Mouse (Mus musculus) lung, postnatal 14 days (tissue): ENCODE measurements around the gene Ppp1r1b.
"Not testable (repeated sequence)": the region's sequence is repeated elsewhere in the genome, so short reads cannot be mapped to it uniquely, and the experiment has no call there.

ENCODE experiments used
- DNase-seq: peaks from one replicate; pipeline ENCODE4 v3.0.0; 2021

Gene Ppp1r1b

DNA sequence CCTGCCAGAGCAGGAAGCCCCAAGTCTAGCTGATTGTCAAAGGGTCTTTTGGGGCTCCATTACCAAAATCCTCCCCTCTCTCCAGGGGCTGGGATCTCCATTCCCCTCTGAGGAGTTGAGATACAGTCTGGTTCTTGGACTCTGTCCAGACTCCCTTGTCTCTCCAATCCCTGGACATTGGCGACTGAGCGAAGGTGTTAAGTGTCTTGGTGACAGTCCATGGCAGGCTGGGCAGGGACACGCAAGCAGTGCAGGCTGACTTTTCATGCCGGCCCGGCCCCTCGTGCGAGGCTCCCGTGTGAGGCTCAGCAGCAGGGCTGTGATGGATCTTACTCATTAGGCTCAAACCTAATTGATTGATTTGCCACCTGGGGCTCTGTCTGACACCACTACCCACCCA, 26.1 kb downstream of the Ppp1r1b start:
- DNase-seq = no peak

DNA sequence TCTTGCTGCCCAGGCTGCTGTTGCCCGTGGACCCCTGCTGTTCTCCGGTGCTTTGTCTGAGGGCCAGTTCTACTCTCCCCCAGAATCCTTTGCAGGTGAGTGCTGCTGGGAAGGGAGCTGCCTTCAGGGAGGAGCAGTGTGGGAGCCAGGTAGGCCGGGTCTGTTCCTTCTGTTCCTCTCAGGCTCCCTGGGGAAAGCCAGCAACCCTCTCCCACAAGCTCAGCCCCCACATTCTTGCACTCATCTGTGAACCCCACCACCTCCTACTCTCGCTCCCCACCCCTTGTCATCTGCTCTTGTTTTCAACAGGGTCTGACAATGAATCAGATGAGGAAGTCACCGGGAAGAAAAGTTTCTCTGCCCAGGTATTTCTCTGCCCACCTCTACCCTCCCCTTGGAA, 28.6 kb downstream of the Ppp1r1b start:
- DNase-seq = no peak

DNA sequence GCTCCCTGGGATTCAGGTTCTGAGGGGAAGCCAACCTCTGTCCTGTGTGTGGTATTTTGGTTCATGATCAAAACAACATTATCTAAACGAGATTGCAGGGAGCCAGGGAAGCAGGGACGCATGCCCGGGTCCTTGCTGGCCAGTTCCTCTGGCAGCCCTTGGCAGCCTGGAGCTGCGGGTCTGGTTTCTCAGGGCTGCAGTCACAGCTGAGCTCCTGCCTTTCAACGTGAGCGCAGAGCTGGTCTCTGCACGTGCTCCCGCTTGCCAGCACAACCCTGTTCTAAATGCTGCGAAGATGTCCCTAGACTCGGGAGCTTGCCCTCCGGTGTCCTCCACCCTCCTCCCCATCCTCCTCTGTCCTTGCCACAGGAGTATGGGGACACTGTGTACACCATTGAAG, 29.6 kb downstream of the Ppp1r1b start:
- no peak for DNase-seq

DNA sequence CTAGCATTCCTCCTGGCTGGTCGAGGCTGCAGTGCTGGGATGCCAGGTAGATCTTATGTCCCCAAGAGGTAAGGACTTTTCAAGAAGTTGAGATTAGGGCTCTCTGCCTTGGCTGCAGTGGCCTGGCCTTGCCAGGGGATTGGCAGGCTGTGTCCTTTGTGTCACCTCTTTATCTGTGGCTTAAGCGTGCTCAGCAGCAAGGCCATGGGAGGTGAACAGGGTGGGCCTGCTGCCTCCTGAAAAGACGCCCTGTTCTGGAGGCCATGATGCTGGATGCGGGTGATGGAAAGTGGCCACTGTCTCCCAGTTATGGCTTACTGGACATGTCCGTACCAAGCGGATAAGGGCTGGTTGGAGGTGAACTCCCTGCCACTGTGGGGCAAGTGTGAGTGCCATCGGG, 31.2 kb downstream of the Ppp1r1b start:
- no peak for DNase-seq

DNA sequence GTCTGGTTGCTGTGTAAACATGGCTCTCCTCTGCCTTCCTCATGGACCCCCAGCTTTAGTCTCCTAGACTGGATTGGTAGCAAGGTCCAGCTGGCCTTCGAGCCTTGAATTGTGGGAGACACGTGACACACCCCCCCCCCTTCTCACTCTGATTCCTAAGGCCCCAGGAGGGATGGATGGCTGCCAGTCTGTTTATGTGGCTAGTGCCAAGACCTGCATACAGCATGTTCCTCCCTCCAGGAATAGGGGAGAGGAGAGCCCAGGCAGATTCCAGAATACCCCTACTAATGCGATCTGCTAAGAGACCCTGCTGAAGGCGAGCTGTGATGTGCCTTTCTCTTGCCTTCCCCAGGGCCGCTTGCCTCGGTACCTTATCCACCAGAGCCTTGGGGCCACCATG, 31.9 kb downstream of the Ppp1r1b start:
- DNase-seq = no peak

DNA sequence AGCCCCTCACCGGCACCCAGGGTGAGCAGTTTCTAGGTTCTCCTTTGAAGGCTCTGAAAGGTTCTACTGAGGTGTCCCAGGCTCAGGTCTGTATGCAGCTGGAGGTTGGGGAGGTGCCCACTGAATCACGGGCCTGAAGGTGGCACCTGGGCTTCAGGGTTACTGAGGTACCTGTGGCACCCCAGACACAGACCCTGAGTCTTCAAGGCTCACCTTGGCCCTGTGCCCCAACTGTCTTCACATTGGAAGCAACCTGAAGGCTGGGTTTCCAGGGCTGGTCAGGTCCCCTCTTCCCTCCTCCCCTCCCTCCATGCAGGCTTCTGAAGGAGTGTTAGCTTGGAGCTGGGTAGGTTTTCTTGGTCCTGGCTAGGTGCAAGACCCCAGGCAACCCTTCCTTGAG, 33.4 kb downstream of the Ppp1r1b start:
- no peak for DNase-seq

DNA sequence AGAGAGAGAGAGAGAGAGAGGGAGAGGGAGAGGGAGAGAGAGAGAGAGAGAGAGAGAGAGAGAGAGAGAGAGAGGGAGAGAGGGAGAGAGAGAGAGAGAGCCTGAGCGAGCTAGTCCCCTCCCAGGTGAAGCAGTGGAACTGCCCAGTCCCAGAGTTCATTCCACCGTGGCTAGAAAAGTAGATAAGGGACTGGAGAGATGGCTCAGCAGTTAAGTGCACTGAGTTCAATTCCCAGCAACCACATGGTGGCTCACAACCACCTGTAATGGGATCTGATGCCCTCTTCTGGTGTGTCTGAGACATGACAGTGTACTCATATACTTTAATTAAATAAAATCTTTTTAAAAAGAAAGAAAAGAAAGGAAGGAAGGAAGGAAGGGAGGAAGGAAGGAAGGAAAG, 34.2 kb downstream of the Ppp1r1b start:
- not testable (repeated sequence) for DNase-seq

DNA sequence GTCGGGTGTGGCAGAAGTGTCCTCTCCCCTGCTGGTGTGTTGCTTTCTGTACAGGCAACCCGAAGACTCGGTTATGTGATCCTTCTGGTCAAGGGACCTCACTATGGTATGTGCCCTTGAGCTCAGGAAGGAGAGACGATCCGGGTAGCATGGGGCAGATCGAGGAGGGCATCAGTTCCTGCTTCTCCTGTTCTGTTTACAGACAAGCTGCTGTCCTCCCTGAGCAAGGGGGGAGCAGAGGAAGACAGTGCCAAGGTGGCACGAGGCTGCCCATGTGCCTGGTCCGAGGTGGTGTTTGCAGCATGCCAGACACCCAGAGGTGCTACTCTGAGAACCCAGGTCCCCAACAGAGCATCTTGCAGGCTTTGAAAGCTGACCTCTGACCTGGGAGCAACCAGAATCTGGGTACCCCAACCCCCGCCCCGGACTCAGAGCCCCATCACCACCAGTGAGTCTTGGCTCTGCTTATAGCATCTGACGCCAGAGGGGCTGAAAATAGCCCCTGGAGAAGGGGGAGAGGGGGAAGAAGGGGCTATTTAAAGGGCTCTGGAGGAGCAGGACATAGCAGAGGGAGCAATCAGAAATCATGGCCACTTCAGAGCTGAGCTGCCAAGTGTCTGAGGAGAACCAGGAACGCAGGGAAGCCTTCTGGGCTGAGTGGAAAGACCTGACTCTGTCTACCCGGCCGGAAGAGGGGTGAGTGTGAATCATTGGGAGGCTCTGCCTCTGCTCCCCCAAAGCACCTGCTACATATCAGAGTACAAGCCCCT, 35.2 kb downstream of the Ppp1r1b start, which contains the start of gene Tcap:
Gene Tcap (plus strand): TSS at position 551 of the 770 bp plus-strand sequence.
- no peak for DNase-seq

DNA sequence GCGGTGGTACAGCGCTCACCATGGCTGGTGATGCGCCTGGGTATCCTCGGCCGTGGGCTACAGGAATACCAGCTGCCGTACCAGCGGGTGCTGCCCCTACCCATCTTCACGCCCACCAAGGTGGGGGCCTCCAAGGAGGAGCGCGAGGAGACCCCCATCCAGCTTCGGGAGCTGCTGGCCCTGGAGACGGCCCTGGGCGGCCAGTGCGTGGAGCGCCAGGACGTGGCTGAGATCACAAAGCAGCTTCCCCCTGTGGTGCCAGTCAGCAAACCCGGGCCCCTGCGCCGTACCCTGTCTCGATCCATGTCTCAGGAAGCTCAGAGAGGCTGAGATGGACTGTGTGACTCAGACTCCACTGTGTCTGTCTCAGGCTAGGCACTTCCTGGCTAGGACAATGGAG, 36.0 kb downstream of the Ppp1r1b start:
- DNase-seq = no peak

DNA sequence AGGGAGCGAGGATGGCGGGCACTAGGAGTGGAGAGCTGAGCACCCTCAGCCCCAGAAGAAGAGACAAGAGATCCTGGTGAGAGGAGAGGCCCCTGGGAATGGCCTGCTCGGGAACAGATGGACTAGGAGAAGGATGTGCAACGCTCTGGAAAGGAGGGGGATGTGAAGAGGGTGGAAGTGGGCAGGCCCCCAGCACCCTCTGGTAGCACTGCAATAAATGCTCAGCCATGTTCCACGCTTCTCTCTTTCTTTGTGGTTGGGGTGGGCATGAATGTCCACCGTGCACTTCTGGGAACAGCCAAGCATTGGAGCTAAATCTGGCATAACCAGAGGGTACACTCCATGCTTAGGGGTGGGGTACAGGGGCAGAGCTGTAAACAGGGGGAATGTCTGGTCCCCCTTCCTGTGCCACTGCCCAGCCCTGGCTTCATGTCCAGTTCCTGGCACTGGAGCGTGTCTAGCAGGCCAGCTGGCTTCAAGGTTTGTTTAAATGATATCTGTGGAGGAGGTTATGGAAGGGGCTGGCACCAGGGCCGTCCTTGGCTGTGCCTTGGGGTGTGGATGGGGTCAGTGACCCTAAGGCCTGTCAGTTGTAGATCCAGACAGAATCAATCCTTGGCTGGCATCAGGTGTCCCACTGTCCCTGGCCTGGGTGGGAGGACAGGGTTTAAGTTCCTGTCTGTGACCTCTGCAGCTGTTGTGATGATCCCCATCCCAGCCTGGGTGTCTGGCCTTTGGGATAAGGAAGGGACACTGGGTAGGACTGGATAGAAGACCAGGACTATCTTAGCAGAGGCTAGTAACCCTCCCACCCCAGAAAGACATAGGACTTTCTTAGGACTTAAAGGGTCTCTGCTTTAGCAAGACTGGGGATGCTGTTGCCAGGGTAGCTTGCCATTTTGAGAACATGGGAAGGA, 36.8 kb downstream of the Ppp1r1b start:
- no peak for DNase-seq

DNA sequence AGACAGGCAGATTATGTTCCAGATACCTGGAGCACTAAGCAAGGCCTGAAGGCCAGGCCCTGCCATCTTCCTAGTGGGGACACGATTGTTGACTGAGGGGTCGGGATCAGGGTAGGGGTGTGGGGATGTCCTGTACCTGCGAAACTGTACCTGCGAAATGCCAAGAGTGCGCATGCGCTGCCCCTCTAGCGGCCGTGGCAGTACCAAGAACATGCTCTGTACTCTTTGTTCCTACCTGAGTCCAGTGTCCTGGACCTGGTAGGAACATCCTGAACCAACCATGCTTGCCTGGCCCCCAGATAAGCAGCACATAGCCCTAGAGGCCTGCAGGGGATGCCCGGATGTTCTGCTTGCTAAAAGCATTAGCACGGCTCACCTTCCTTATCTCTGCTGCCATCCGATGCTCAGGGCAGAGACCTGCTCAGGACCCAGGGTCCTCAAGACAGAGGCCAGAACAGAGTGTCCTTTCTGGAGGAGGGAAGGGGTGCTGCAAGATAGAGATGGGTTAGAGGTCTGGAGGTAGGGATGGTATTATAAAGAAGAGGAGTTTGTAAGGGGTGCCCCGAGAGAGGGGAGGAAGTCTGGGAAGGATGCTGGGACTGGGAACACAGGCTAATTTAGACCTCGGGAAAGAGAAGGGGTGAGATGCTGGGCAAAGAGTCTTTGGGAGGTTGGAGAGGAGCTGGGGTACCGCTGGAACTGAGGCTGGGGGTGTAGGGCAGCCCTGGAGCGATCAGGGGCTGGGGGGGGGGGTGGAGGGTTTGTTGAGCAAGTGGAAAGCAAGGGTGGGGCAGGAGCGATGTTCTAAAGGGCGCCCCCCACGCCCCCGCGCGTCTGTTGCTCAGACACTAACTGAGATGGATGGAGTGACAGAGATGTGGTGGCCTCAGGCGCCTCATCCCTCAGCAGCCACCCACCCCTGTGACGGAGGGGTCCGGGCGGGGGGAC, 37.7 kb downstream of the Ppp1r1b start, which contains the start of gene Pnmt:
Gene Pnmt (plus strand): TSS at position 813 of the 948 bp plus-strand sequence.
- no peak for DNase-seq

DNA sequence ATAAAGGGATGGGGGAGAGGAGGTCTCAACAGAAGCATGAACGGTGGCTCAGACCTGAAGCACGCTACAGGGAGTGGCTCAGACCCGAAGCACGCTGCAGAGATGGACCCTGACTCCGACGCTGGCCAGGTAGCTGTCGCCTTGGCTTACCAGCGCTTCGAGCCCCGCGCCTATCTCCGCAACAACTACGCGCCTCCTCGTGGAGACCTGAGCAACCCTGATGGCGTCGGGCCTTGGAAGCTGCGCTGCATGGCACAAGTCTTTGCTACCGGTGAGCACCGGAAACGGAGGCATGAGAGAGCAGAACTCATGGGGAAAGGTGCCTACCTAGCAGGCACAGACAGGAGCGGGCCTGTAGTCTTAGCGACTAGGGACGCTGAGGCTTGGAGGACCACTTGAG, 38.4 kb downstream of the Ppp1r1b start:
- no peak for DNase-seq

DNA sequence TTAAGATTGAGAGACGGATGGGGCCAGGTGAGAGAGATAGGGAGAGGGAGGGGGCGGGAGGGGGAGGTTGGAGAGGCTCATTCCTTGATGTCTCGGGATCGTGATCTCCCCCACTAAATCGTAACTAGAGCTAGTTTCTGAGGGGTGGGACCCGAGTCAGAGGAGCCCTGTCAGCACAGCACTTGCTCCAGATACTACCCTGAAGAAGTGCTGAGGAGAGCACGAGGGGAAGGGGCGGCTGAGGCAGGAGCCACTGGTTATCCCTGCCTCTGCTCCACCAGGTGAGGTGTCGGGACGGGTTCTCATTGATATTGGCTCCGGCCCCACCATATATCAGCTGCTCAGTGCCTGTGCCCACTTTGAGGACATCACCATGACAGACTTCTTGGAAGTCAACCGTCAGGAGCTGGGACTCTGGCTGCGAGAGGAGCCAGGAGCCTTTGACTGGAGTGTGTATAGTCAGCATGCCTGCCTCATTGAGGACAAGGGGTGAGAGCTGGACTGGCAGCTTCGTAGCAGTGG, 38.9 kb downstream of the Ppp1r1b start:
- DNase-seq = no peak

DNA sequence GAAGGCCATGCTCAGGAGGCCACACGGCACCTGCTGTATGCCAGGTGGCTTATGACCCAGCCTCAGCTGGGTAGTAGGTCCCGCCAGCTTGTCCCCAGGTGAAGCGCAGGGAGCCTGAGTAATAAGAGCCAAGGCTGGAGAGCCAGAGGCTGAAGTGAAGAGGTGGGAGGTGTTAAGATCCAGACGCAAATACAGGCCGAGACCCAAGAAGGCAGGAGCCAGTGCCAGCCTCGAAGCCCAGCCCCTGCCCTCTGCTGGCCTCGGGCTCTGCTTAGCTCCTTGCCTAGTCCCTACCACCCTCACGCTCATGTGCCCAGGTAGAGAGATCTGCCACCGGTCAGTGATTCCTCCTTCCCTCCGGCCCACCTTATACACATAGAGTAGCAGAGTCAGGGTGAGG, 40.1 kb downstream of the Ppp1r1b start:
- DNase-seq = no peak

DNA sequence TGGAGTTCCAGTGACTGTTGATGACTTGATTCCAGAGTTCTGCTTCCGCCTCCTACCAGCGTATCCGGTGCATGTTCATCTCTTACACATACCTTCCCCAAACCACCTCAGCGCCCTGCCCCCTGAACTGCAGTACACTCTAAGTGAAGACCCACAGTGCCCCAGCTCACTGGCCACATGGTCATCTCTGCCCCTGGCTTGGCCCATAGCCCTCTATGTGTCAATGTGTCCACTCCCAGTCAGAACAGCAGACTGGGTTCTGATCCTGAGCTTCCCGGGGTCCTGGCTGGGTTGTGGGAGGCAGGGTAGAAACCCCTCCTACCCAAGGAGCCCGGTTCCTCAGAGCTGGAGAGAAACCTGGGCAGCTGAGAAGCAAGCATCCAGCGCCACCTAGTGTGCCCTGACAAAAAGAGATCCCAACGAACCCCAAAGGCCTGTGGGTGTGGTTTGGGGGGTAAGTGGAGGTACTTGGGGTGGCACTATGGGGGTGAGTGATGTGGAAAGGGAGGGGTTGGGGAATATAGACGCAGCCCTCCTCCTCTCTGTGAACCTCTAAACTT, 41.1 kb downstream of the Ppp1r1b start:
- DNase-seq = peak; percentile 71

DNA sequence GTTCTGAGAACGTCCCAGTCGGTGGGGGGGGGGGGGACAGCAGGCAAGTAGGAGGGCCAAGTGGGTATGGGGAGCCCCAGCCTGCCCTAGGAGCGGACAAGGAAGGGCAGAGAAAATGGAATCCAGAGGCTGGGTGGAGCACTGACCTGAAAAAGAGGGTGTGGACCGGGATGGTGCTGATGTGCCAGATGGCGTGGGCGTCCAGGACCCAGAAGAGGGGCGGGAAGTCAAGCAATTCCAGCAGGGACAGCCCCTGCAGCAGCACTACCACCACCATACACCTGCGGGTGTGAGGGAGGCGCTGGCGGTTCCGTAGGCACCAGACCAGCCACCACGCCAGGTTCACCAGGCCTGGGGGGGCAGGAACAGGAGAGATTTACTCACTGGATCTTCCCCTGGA, 41.9 kb downstream of the Ppp1r1b start:
- DNase-seq = no peak

DNA sequence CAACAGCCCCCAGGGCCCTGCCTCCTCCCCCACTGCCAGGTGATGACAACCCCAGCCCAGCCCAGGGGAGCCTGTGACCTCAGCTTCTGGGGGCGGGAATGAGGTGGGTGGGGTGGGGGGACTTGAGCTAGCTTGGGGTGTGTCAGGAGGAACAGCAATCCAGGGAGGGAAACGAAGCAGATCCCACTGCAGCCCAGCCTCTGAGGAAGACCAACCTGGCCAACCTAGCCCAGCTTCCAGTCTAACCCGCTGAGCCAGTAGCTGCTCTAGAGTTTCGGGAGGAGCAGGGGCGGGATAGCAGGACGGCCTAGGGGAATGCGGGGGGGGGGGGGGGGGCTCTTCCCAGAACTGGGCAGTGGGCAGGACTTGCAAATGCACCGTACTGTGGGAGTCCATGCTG, 43.8 kb downstream of the Ppp1r1b start:
- no peak for DNase-seq

DNA sequence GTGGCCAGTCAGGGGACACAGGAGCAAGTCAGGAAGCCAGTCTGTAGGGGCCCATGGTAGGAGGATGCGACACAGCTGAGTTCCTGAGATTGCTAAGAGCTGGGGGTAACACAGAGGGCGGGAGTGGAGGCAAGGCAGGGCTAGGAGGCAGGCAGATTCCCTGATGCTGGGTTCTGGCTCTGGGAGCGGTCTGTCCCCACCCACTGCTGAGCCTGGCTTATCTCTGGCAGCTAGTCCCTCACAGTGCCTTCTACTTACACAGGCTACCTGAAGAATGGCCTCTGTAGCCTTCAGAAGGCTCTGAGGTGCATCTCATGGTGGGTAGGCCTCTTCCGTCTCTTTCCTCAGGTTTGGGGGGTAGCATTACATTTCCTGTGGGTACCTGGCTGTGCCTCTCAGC, 44.4 kb downstream of the Ppp1r1b start:
- no peak for DNase-seq

DNA sequence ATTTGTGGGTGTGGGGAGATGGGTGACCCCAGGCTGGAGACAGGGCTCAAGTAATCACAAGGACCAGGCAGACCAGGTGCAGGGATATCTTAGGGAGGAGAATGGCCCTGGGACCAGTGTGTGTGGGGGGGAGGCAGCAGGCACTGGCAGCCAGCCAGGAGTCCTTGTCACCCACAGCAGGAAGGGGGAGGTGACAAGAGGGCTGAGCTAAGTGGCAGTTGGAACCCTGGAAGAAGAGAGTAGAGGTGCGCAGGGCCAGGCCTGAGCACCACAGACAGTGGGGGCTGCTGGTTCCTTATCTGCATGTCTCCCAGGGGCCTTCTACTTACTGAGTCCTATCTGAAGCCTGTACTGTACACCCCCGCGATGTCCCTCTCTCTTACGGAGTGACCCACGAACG, 45.1 kb downstream of the Ppp1r1b start:
- DNase-seq = peak; percentile 69

DNA sequence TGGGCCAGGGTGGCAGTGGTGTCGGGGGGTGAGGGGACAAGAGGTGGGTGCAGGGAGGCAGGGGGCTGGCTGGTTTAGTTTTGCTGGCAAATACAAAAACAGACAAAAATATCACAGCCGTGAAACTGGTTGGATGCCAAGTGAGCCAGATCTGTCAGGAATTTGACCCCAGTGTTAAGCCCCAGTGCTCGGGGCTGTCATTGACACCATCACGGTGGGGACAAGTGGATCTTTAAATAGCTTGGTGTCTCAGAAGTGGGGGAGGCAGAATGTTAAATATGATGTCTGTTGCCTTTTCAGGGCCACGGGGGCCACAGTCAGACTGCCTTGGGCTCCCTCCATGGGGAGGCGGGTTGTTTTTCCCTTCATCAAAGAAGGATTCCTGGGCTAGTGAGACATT, 46.1 kb downstream of the Ppp1r1b start:
- DNase-seq = no peak

DNA sequence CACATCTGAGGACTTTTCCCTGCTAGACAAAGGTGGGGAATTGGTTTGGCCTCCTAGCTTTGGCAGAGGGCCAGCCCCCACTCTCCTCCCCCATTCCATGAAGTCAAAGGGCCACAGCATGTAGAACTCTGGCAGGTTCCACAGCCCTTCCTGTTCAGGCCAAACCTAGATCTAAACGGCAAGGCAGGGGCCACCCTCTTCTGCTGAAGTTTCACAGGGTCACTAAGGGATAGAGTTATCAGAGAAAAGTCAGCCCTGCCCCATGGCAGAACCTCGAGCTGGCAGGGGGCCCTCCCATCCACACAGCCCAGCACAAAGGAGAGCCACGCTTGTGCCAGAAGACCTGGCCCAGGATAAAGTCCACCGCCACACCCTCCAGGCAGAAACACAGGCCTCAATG, 46.8 kb downstream of the Ppp1r1b start:
- DNase-seq = no peak

DNA sequence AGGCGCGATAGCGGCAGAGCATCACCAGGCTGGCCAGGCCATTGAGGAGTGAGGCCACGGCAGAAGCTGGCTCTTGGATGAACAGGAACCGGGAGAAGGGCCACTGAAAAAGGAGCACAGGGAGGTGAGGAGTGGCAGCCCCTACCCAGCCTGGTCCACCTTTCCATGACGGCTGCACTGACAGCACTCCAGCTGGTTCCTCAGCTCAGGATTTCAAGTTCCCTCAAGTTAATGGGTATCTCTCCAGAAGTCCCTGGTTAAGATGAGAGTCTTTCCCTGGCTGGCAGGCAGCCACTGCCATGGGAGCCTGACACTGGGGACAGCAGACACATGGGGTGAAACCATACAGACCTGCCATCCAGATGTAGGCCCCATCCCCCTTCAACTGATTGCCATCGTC, 49.7 kb downstream of the Ppp1r1b start:
- DNase-seq = no peak
